Mouse (Mus musculus) right cerebral cortex, postnatal 4 days (tissue): ENCODE results near the gene Ankrd52.

Experiments used
- DNase-seq: peaks from one replicate; pipeline ENCODE4 v3.0.0-alpha.2; 2022

Gene Ankrd52

GRCm38 (mm10) chr10:128403931-128404330 is 27.0 kb downstream of the Ankrd52 start:
- DNase-seq, result no peak

GRCm38 (mm10) chr10:128408591-128409535 is 31.9 kb downstream of the Ankrd52 start:
- DNase-seq, result peak; percentile 49

- peak; percentile 99 for DNase-seq
Measured at GRCm38 (mm10) chr10:128409692-128410559, 33.0 kb downstream of the Ankrd52 start.

GRCm38 (mm10) chr10:128410560-128410845 is 33.6 kb downstream of the Ankrd52 start:
- DNase-seq, result no peak

- DNase-seq, result peak; percentile 94
Measured at GRCm38 (mm10) chr10:128411211-128412054, 34.5 kb downstream of the Ankrd52 start, which contains the start of the genes Nabp2 and Rnf41. Nabp2 (minus strand) TSS chr10:128411492. Rnf41 (plus strand) TSS chr10:128411657.

- no peak for DNase-seq
Measured at GRCm38 (mm10) chr10:128412055-128412381, 35.1 kb downstream of the Ankrd52 start.

GRCm38 (mm10) chr10:128412558-128412957 is 35.6 kb downstream of the Ankrd52 start:
- DNase-seq, result no peak

- no peak for DNase-seq
Measured at GRCm38 (mm10) chr10:128413076-128413475, 36.2 kb downstream of the Ankrd52 start.

- no peak for DNase-seq
Measured at GRCm38 (mm10) chr10:128414848-128415247, 37.9 kb downstream of the Ankrd52 start.

- no peak for DNase-seq
Measured at GRCm38 (mm10) chr10:128422426-128422825, 45.5 kb downstream of the Ankrd52 start.

- DNase-seq, result no peak
Measured at GRCm38 (mm10) chr10:128424604-128425003, 47.7 kb downstream of the Ankrd52 start.

GRCm38 (mm10) chr10:128425260-128425659 is 48.3 kb downstream of the Ankrd52 start:
- no peak for DNase-seq

GRCm38 (mm10) chr10:128429052-128429451 is 52.1 kb downstream of the Ankrd52 start:
- DNase-seq, result no peak

GRCm38 (mm10) chr10:128429454-128429853 is 52.5 kb downstream of the Ankrd52 start:
- no peak for DNase-seq

GRCm38 (mm10) chr10:128433417-128433816 is 56.5 kb downstream of the Ankrd52 start:
- DNase-seq, result no peak

- DNase-seq, result no peak
Measured at GRCm38 (mm10) chr10:128434681-128435080, 57.8 kb downstream of the Ankrd52 start.

GRCm38 (mm10) chr10:128435186-128435823 is 58.4 kb downstream of the Ankrd52 start:
- no peak for DNase-seq

GRCm38 (mm10) chr10:128435873-128436272 is 59.0 kb downstream of the Ankrd52 start:
- DNase-seq, result no peak

GRCm38 (mm10) chr10:128436376-128436775 is 59.5 kb downstream of the Ankrd52 start:
- no peak for DNase-seq

- DNase-seq, result no peak
Measured at GRCm38 (mm10) chr10:128438675-128439279, 61.9 kb downstream of the Ankrd52 start.

GRCm38 (mm10) chr10:128440407-128440806 is 63.5 kb downstream of the Ankrd52 start:
- DNase-seq, result no peak
